Mouse (Mus musculus): ENCODE results near the gene Gm49383. TPM values are rescaled to one million over a fixed set of nuclear protein-coding genes. Genes with fewer than 3 reads are reported as not detected.

Gm49383 gene
- polyA plus RNA-seq (2021; fragmentation: Nextera tagmentation): 3.1 and 5.5 TPM in 2 replicates
- long read RNA-seq, experiment 1, partial matches to known transcripts: 0 of 2 reads
- long read RNA-seq, experiment 1, other reads (novel, unspliced or antisense): 2 of 2 reads
- long read RNA-seq, experiment 2, partial matches to known transcripts: 1 of 1 reads
- long read RNA-seq, experiment 2, other reads (novel, unspliced or antisense): 0 of 1 reads

GRCm38 (mm10) chr12:69196444-69197377 lies at the start of gene Gm49383:
Gene Gm49383 (minus strand): TSS chr12:69197104.

GRCm38 (mm10) chr12:69240876-69241275 lies 44.0 kb upstream of the Gm49383 start, which contains the start of gene Klhdc1:
Gene Klhdc1 (plus strand): TSS chr12:69241176.

GRCm38 (mm10) chr12:69227776-69228466 lies 31.0 kb upstream of the Gm49383 start, which contains the start of gene Pole2:
Gene Pole2 (minus strand): TSS chr12:69228195.

GRCm38 (mm10) chr12:69204052-69204833 lies 7.3 kb upstream of the Gm49383 start, which contains the start of gene Gm49384:
Gene Gm49384 (minus strand): TSS chr12:69204267.

GRCm38 (mm10) chr12:69198164-69198535 lies 1.2 kb upstream of the Gm49383 start, which contains the start of gene Dnaaf2:
Gene Dnaaf2 (minus strand): TSS chr12:69198429.

GRCm38 (mm10) chr12:69183583-69184308 lies 13.2 kb downstream of the Gm49383 start, which contains the start of the genes Rpl36al and Mgat2:
Gene Rpl36al (minus strand): TSS chr12:69184083.
Gene Mgat2 (plus strand): TSS chr12:69184157.

GRCm38 (mm10) chr12:69168461-69169106 lies 28.3 kb downstream of the Gm49383 start, which contains the start of gene Lrr1:
Gene Lrr1 (plus strand): TSS chr12:69168814.

GRCm38 (mm10) chr12:69158765-69159577 lies 37.9 kb downstream of the Gm49383 start, which contains the start of gene Rps29:
Gene Rps29 (minus strand): TSS chr12:69159186.

Other genes with a start within 250 kb of the Gm49383 start
- gene Rps29, start 37.9 kb downstream of the Gm49383 start, polyA plus RNA-seq (2021; fragmentation: Nextera tagmentation): 6,173 and 6,944 TPM in 2 replicates
- not detected in 2 replicates for gene Lrr1, start 28.3 kb downstream of the Gm49383 start, polyA plus RNA-seq (2021; fragmentation: Nextera tagmentation)
- gene Rpl36al, start 13.0 kb downstream of the Gm49383 start, polyA plus RNA-seq (2021; fragmentation: Nextera tagmentation): 698 and 733 TPM in 2 replicates
- gene Mgat2, start 12.9 kb downstream of the Gm49383 start, polyA plus RNA-seq (2021; fragmentation: Nextera tagmentation): 29.5 and 31.1 TPM in 2 replicates
- gene Dnaaf2, start 1.3 kb upstream of the Gm49383 start, polyA plus RNA-seq (2021; fragmentation: Nextera tagmentation): 3.8 and 5.0 TPM in 2 replicates
- gene Gm49384, start 7.2 kb upstream of the Gm49383 start, polyA plus RNA-seq (2021; fragmentation: Nextera tagmentation): 1.1 and 3.3 TPM in 2 replicates
- gene Pole2, start 31.1 kb upstream of the Gm49383 start, polyA plus RNA-seq (2021; fragmentation: Nextera tagmentation): 0.20 and 0.32 TPM in 2 replicates
- 24.6 and 28.6 TPM in 2 replicates for gene Klhdc1, start 44.1 kb upstream of the Gm49383 start, polyA plus RNA-seq (2021; fragmentation: Nextera tagmentation)
- 84.6 and 172 TPM in 2 replicates for gene Klhdc2, start 99.6 kb upstream of the Gm49383 start, polyA plus RNA-seq (2021; fragmentation: Nextera tagmentation)
- gene Nemf, start 160.1 kb upstream of the Gm49383 start, polyA plus RNA-seq (2021; fragmentation: Nextera tagmentation): 23.1 and 26.5 TPM in 2 replicates
- gene Arf6, start 175.0 kb upstream of the Gm49383 start, polyA plus RNA-seq (2021; fragmentation: Nextera tagmentation): 12.3 and 63.9 TPM in 2 replicates
- gene Gm9887, start 175.4 kb upstream of the Gm49383 start, polyA plus RNA-seq (2021; fragmentation: Nextera tagmentation): 0.85 and 3.1 TPM in 2 replicates

Data from left cerebral cortex, adult 6 months (tissue).